Mouse (Mus musculus) CH12.LX (cell line): ENCODE measurements at regions not wholly inside any gene's neighbourhood (a gene's known extent, or its start where the extent isn't known, plus 50 kb on each side); places are given as distances from the start of the nearest gene placed in this dataset.

Experiments
- DNase-seq: peaks from one replicate; pipeline ENCODE4 v3.0.0-alpha.2; 2013; ENCODE audit errors: extremely low read depth
- H3K27ac ChIP-seq: 2 replicates; pipeline ENCODE4 v1.5.1; 2012; ENCODE audit warnings: low read depth, mild to moderate bottlenecking, control low read depth, moderate library complexity; ENCODE audit not compliant: insufficient read depth
- H3K27me3 ChIP-seq: replicated peaks from 2 replicates; pipeline ENCODE3; 2012; ENCODE audit warnings: inconsistent platforms
- H3K36me3 ChIP-seq, 2 experiments: replicated peaks in 1 of 2; 2 replicates each; pipeline versions ENCODE3 to v1.6.1; 2012; ENCODE audit warnings: inconsistent platforms in 1 of 2, low read length in 1 of 2, mild to moderate bottlenecking in 1 of 2, mixed read lengths in 1 of 2, moderate library complexity in 1 of 2; ENCODE audit not compliant: control insufficient read depth in 1 of 2, insufficient read depth in 1 of 2
- H3K4me1 ChIP-seq, 2 experiments: 2 replicates each; pipeline ENCODE4 v1.6.1; 2012; ENCODE audit warnings: inconsistent platforms in 1 of 2, moderate library complexity in 1 of 2; ENCODE audit not compliant: insufficient read depth in 2 of 2, control insufficient read depth in 1 of 2
- H3K4me2 ChIP-seq: 2 replicates; pipeline ENCODE4 v1.6.1; 2012; ENCODE audit warnings: low read depth, mild to moderate bottlenecking, control low read depth; ENCODE audit not compliant: poor library complexity, insufficient read depth, severe bottlenecking
- H3K4me3 ChIP-seq, 3 experiments: fragments of 150-350 bp in 1 of 3; sonication (generic) in 1 of 3; replicated peaks in 1 of 3; 2 replicates each; pipeline versions ENCODE3 to v1.5.1; 2011 to 2012; ENCODE audit warnings: low read depth in 2 of 3, low read length in 2 of 3, mild to moderate bottlenecking in 2 of 3, moderate library complexity in 2 of 3, control low read depth in 1 of 3, improper control_type of control experiment in 1 of 3, inconsistent platforms in 1 of 3, mixed read lengths in 1 of 3; ENCODE audit not compliant: poor library complexity in 1 of 3
- H3K79me2 ChIP-seq: replicated peaks from 2 replicates; pipeline ENCODE4 v1.6.1; 2012; ENCODE audit warnings: mild to moderate bottlenecking, moderate library complexity; ENCODE audit not compliant: control insufficient read depth, poor library complexity, insufficient read depth, severe bottlenecking; ENCODE audit errors: extremely low read depth
- H3K9ac ChIP-seq: 2 replicates; pipeline ENCODE4 v1.6.1; 2012; ENCODE audit warnings: low read depth, mild to moderate bottlenecking, control low read depth, moderate library complexity; ENCODE audit not compliant: insufficient read depth
- H3K9me3 ChIP-seq: replicated peaks from 2 replicates; pipeline ENCODE3; 2012; ENCODE audit warnings: low read length, inconsistent platforms, mixed read lengths
- E2F4 ChIP-seq: IDR thresholded peaks from 2 replicates; pipeline ENCODE4 v1.6.1; 2011; ENCODE audit warnings: low read depth, low read length, improper control_type of control experiment; ENCODE audit not compliant: insufficient replicate concordance
- ETS1 ChIP-seq: conservative IDR thresholded peaks from 2 replicates; pipeline ENCODE4 v1.6.1; 2012; ENCODE audit warnings: low read depth, mild to moderate bottlenecking, inconsistent platforms, low read length, improper control_type of control experiment, moderate library complexity
- GABPA ChIP-seq: IDR thresholded peaks from 2 replicates; pipeline ENCODE4 v1.6.1; 2012; ENCODE audit warnings: low read depth, low read length, improper control_type of control experiment, inconsistent platforms; ENCODE audit not compliant: insufficient replicate concordance
- HCFC1 ChIP-seq: IDR thresholded peaks from 2 replicates; pipeline ENCODE4 v1.6.1; 2012; ENCODE audit warnings: low read depth, mild to moderate bottlenecking, inconsistent platforms, low read length, improper control_type of control experiment
- MAFK ChIP-seq: IDR thresholded peaks from 2 replicates; pipeline ENCODE4 v1.6.1; 2011; ENCODE audit warnings: low read length, improper control_type of control experiment; ENCODE audit not compliant: insufficient replicate concordance
- MEF2A ChIP-seq: IDR thresholded peaks from 2 replicates; pipeline ENCODE4 v1.6.1; 2014; ENCODE audit warnings: low read depth, mild to moderate bottlenecking, inconsistent platforms, low read length, improper control_type of control experiment, borderline replicate concordance
- MYC ChIP-seq: IDR thresholded peaks from 2 replicates; pipeline ENCODE4 v1.6.1; 2011; ENCODE audit warnings: low read depth, mild to moderate bottlenecking, improper control_type of control experiment, low read length
- POLR2A ChIP-seq: IDR thresholded peaks from 2 replicates; pipeline ENCODE4 v1.6.1; 2011; ENCODE audit warnings: low read depth, mild to moderate bottlenecking, improper control_type of control experiment, low read length
- POLR2AphosphoS2 ChIP-seq: IDR thresholded peaks from 2 replicates; pipeline ENCODE4 v1.6.1; 2011; ENCODE audit warnings: low read depth, low read length, improper control_type of control experiment
- RAD21 ChIP-seq: IDR thresholded peaks from 2 replicates; pipeline ENCODE4 v1.6.1; 2011; ENCODE audit warnings: low read depth, mild to moderate bottlenecking, low read length, improper control_type of control experiment, moderate library complexity
- SIN3A ChIP-seq: IDR thresholded peaks from 2 replicates; pipeline ENCODE4 v1.6.1; 2012; ENCODE audit warnings: low read length, improper control_type of control experiment, inconsistent platforms
- TBP ChIP-seq: conservative IDR thresholded peaks from 2 replicates; pipeline ENCODE4 v1.6.1; 2011; ENCODE audit warnings: low read depth, low read length, improper control_type of control experiment
- TCF12 ChIP-seq: IDR thresholded peaks from 2 replicates; pipeline ENCODE4 v1.6.1; 2014; ENCODE audit warnings: low read depth, mild to moderate bottlenecking, inconsistent platforms, low read length, improper control_type of control experiment
- USF2 ChIP-seq: conservative IDR thresholded peaks from 2 replicates; pipeline ENCODE4 v1.6.1; 2011; ENCODE audit warnings: low read depth, low read length, improper control_type of control experiment
- ZC3H11A ChIP-seq: IDR thresholded peaks from 2 replicates; pipeline ENCODE4 v1.6.1; 2012; ENCODE audit warnings: low read depth, mild to moderate bottlenecking, inconsistent platforms, low read length, improper control_type of control experiment
- ZMIZ1 ChIP-seq: IDR thresholded peaks from 2 replicates; pipeline ENCODE4 v1.6.1; 2012; ENCODE audit warnings: low read depth, mild to moderate bottlenecking, inconsistent platforms, low read length, improper control_type of control experiment
- ZNF384 ChIP-seq: IDR thresholded peaks from 2 replicates; pipeline ENCODE4 v1.6.1; 2012; ENCODE audit warnings: low read depth, low read length, improper control_type of control experiment, inconsistent platforms
- dilution Hi-C: fragments of 300-500 bp; cut with MboI; formaldehyde crosslinking; loops from 2 replicates; pipeline ENCODE4 v1.14.3; 2020; ENCODE audit warnings: low sequenced_read_pairs; ENCODE audit not compliant: extremely low pct_unique_long_range_greater_than_20kb, extremely low pct_ligation_motif_present
- in situ Hi-C: fragments of 300-500 bp; cut with MboI; formaldehyde crosslinking; loops from 3 replicates; pipeline ENCODE4 v1.14.3; 2019; ENCODE audit warnings: low sequenced_read_pairs, low pct_ligation_motif_present, low pct_unique_long_range_greater_than_20kb, mixed read lengths

- Histone ChIP-seq H3K4me1 (no peaks in the 10 kb centered on the region), H3K36me3 (no peaks in the 10 kb centered on the region), H3K4me2 (no peak overlapping the region), H3K27me3 (no peaks in the 10 kb centered on the region)
- DNase-seq, result no peak
- in situ Hi-C loops, result no loop called here
- dilution Hi-C loops, result no loop called here
- TF ChIP-seq POLR2A (no peak), E2F4 (no peak), RAD21 (no peak), ETS1 (no peak), SIN3A (no peak), MYC (no peak), MAFK (no peak), POLR2AphosphoS2 (no peak)
- TF ChIP-seq, all 38 proteins: peak for 0
- Histone ChIP-seq H3K79me2 (no peaks in the 10 kb centered on the region), H3K9me3 (no peaks in the 10 kb centered on the region), H3K27ac (no peak overlapping the region), H3K9ac (no peak overlapping the region), H3K4me3 (no peak overlapping the region)
Observed at GRCm38 (mm10) chrX:99213565-99214153, 77.7 kb downstream of the Efnb1 start.

GRCm38 (mm10) chrX:99204077-99204476 is 68.1 kb downstream of the Efnb1 start:
- no peak overlapping the region for H3K9ac ChIP-seq
- no peak for TF ChIP-seq ZNF384
- no peak for TF ChIP-seq SIN3A
- no peak for TF ChIP-seq TCF12
- TF ChIP-seq E2F4, result no peak
- TF ChIP-seq GABPA, result no peak
- TF ChIP-seq ZC3H11A, result no peak
- no peak for TF ChIP-seq MEF2A
- no peak for TF ChIP-seq ZMIZ1
- TF ChIP-seq HCFC1, result no peak
- no peak for TF ChIP-seq TBP
- no peak for TF ChIP-seq USF2
- in situ Hi-C loops (no loop called here), dilution Hi-C loops (no loop called here)
- no peak overlapping the region for H3K4me2 ChIP-seq
- peaks cover 0 to 15% of the 10 kb centered on the region in 2 experiments; a peak in 2 of 4 replicates for H3K4me1 ChIP-seq
- H3K27ac ChIP-seq, result no peak overlapping the region
- no peak overlapping the region for H3K4me3 ChIP-seq
- H3K9me3 ChIP-seq, result no peaks in the 10 kb centered on the region
- H3K27me3 ChIP-seq, result no peaks in the 10 kb centered on the region
- no peaks in the 10 kb centered on the region for H3K36me3 ChIP-seq
- DNase-seq, result no peak
- no peaks in the 10 kb centered on the region for H3K79me2 ChIP-seq
